8 mouse cellular contexts compared by ENCODE assay signal in the genomic region with DNA sequence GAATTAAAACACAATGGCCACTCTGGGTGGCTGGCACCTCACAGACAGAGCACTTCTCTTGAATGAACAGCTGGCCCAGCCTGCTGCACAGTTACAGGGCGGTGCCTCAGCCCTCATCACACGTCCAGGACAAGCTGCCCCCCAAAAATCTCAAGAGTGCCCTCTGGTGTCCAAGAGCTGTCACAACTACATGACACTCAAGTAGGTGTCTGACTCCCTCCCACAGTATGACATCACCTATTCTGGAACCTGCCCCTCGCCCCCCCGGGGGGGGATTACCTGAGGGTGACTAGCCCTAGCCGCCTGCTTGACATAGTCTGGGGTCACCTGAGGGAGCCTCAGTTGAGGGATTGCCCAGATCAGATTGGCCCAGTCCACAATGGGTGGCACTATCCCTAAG. TPM values are rescaled to one million over a fixed set of nuclear protein-coding genes. Genes with fewer than 3 reads are reported as not detected.
DNase-seq lines count a peak whose midpoint lies in the region; ATAC-seq and TF ChIP-seq lines count a peak whose summit lies in the region.

No protein-coding gene starts in this region.

- H3K9me3 ChIP-seq in neural tube, embryonic 11.5 days (ENCODE audit: control insufficient read depth, low read length): no peaks in the 10 kb centered on the region

- DNase-seq in urinary bladder, adult 18-20 months (ENCODE audit: low spot score in 2 of 2): peak; percentile 42 to 52
- no peak for DNase-seq in urinary bladder, postnatal 10 days (ENCODE audit: low spot score)
- DNase-seq in gastrocnemius, postnatal 36 days: peak; percentile 46 to 57
- peak; percentile 81 for DNase-seq in kidney, adult 2 months
- DNase-seq in liver: peak; percentile 83
- peak; percentile 55 for DNase-seq in neural tube, embryonic 11.5 days (ENCODE audit: low spot score)

- H3K27me3 ChIP-seq in kidney, adult 2 months (replicated peaks; ENCODE audit: control insufficient read depth, insufficient read depth, low read length): no peaks in the 10 kb centered on the region
- no peaks in the 10 kb centered on the region for H3K27me3 ChIP-seq in neural tube, embryonic 11.5 days (ENCODE audit: control insufficient read depth, insufficient read depth, low read length)
- no peaks in the 10 kb centered on the region for H3K27me3 ChIP-seq in testis, adult 2 months (ENCODE audit: control insufficient read depth, insufficient read depth, low read length)

- no peaks in the 10 kb centered on the region for H3K36me3 ChIP-seq in kidney, adult 2 months (ENCODE audit: control insufficient read depth, insufficient read depth, low read length)
- H3K36me3 ChIP-seq in neural tube, embryonic 11.5 days (ENCODE audit: control insufficient read depth, insufficient read depth, low read length): no peaks in the 10 kb centered on the region
- H3K36me3 ChIP-seq in testis, adult 2 months (ENCODE audit: control insufficient read depth, insufficient read depth, low read length): no peaks in the 10 kb centered on the region

- no peak overlapping the region for H3K27ac ChIP-seq in kidney, adult 2 months (ENCODE audit: insufficient read depth, low read depth, low read length)
- no peak overlapping the region for H3K27ac ChIP-seq in neural tube, embryonic 11.5 days (ENCODE audit: low read depth, low read length)
- H3K27ac ChIP-seq in testis, adult 2 months (ENCODE audit: control insufficient read depth, insufficient read depth, low read depth, low read length): no peak overlapping the region

- WGBS in kidney, adult 2 months: 16% methylated on average over 5 of the region's 5 CpGs
- 17% methylated on average over 5 of the region's 5 CpGs for WGBS in neural tube, embryonic 11.5 days

- H3K9ac ChIP-seq in neural tube, embryonic 11.5 days (ENCODE audit: low read length): no peak overlapping the region

- intact Hi-C loops in gastrocnemius, postnatal 36 days (cut with DNase I): loop anchor here (2.0 to 10.0 kb wide), 3 partner anchors 42 to 382 kb away; partner anchors contain the start of genes Ahctf1 and Gm10518

- TF ChIP-seq POLR2A in kidney, adult 2 months (IDR thresholded peaks at IDR 0.05; ENCODE audit: low read depth, low read length): no peak
- no peak for TF ChIP-seq POLR2A in testis, adult 2 months (IDR thresholded peaks at IDR 0.05; ENCODE audit: control insufficient read depth, low read depth, low read length)

- peaks cover 5% of the 10 kb centered on the region; the same call in 1 of the 2 replicates for H3K4me1 ChIP-seq in kidney, adult 2 months (ENCODE audit: control insufficient read depth, insufficient read depth, low read length)
- no peaks in the 10 kb centered on the region for H3K4me1 ChIP-seq in neural tube, embryonic 11.5 days (ENCODE audit: control insufficient read depth, insufficient read depth, low read length)
- peaks cover 9% of the 10 kb centered on the region for H3K4me1 ChIP-seq in testis, adult 2 months (ENCODE audit: control insufficient read depth, insufficient read depth, low read length)

- ATAC-seq in common myeloid progenitor, adult 5-6 weeks (replicated peaks; ENCODE audit: low read depth, poor library complexity, severe bottlenecking): peak; percentile 70
- ATAC-seq in neural tube, embryonic 11.5 days (ENCODE audit: insufficient read depth, low FRiP score, low TSS enrichment): peak; percentile 69; the same call in 1 of the 2 replicates

- peak; percentile 88 for TF ChIP-seq CTCF in kidney, adult 2 months (conservative IDR thresholded peaks at IDR 0.05; ENCODE audit: insufficient read depth, insufficient read length, low read depth, low read length)
- TF ChIP-seq CTCF in testis, adult 2 months (IDR thresholded peaks at IDR 0.05; ENCODE audit: control insufficient read depth, insufficient read depth, insufficient replicate concordance, low read depth, low read length): peak; percentile 53; the same call in 1 of the 2 replicates

- no peak overlapping the region for H3K4me3 ChIP-seq in kidney, adult 2 months (ENCODE audit: insufficient read depth, low read depth, low read length)
- H3K4me3 ChIP-seq in neural tube, embryonic 11.5 days (ENCODE audit: low read depth, low read length): no peak overlapping the region
- H3K4me3 ChIP-seq in testis, adult 2 months (ENCODE audit: control insufficient read depth, low read depth, low read length): no peak overlapping the region

- H3K4me2 ChIP-seq in neural tube, embryonic 11.5 days (ENCODE audit: low read depth): no peak overlapping the region

RNA-seq across cellular contexts. Expression of gene Ahctf1, which starts 41.4 kb away (rescaled TPM):
- 119 and 126 TPM in 2 replicates for total RNA-seq in common myeloid progenitor, adult 5-6 weeks (2017)
- 10 to 100 TPM; 14.8 to 15.3 TPM for total RNA-seq in gastrocnemius, postnatal 36 days (2021)
- 6.3 and 6.4 TPM in 2 replicates for polyA plus RNA-seq in kidney, adult 2 months (2012; rRNA removed)
- polyA plus RNA-seq in neural tube, embryonic 11.5 days (2014; fragmentation: Nextera tagmentation; extraction: Ambion mirVana): 35.8 and 39.5 TPM in 2 replicates
- 27.0 and 30.6 TPM in 2 replicates for polyA plus RNA-seq in testis, adult 2 months (2012; rRNA removed)

RNA-seq across cellular contexts. Expression of gene Gm10518, which starts 41.7 kb away (rescaled TPM):
- total RNA-seq in common myeloid progenitor, adult 5-6 weeks (2017): not detected in 2 replicates
- total RNA-seq in gastrocnemius, postnatal 36 days (2021): not detected
- not detected in 2 replicates for polyA plus RNA-seq in kidney, adult 2 months (2012; rRNA removed)
- 0.28 TPM in 1 of 2 replicates, not detected in the other for polyA plus RNA-seq in neural tube, embryonic 11.5 days (2014; fragmentation: Nextera tagmentation; extraction: Ambion mirVana)
- polyA plus RNA-seq in testis, adult 2 months (2012; rRNA removed): 6.2 and 7.2 TPM in 2 replicates
